Mouse (Mus musculus) stomach, embryonic 16.5 days (tissue): ENCODE results near the gene Ppp1r13b. TPM values are rescaled to one million over a fixed set of nuclear protein-coding genes. Genes with fewer than 3 reads are reported as not detected.

ENCODE experiments used
- ATAC-seq: fragments of 200-750 bp; cut with Nextera tagmentation; 2 replicates; pipeline ENCODE4 v1.8.0; 2017; ENCODE audit warnings: moderate number of reproducible peaks, moderate TSS enrichment; ENCODE audit not compliant: insufficient read depth, low FRiP score
- H3K27ac ChIP-seq: fragments of 300-500 bp; sonication (generic); 2 replicates; pipeline ENCODE4 v1.5.1; 2014; ENCODE audit warnings: low read length
- H3K27me3 ChIP-seq: fragments of 300-500 bp; sonication (generic); 2 replicates; pipeline ENCODE4 v1.6.1; 2014; ENCODE audit warnings: low read length, control low read depth, mixed read lengths; ENCODE audit not compliant: control insufficient read depth, insufficient read depth
- H3K36me3 ChIP-seq: fragments of 300-500 bp; sonication (generic); 2 replicates; pipeline ENCODE4 v1.6.1; 2014; ENCODE audit warnings: low read length; ENCODE audit not compliant: control insufficient read depth, insufficient read depth
- H3K4me1 ChIP-seq: fragments of 300-500 bp; sonication (generic); 2 replicates; pipeline ENCODE4 v1.6.1; 2014; ENCODE audit warnings: low read length, control low read depth, mixed read lengths; ENCODE audit not compliant: control insufficient read depth, insufficient read depth
- H3K4me2 ChIP-seq: fragments of 300-500 bp; sonication (generic); 2 replicates; pipeline ENCODE4 v1.6.1; 2014; ENCODE audit warnings: low read depth, low read length, mixed read lengths
- H3K4me3 ChIP-seq: fragments of 300-500 bp; sonication (generic); replicated peaks from 2 replicates; pipeline ENCODE4 v1.5.1; 2014; ENCODE audit warnings: mild to moderate bottlenecking, low read length
- H3K9ac ChIP-seq: fragments of 300-500 bp; sonication (generic); 2 replicates; pipeline ENCODE4 v1.6.1; 2014; ENCODE audit warnings: low read length
- H3K9me3 ChIP-seq: fragments of 300-500 bp; sonication (generic); replicated peaks from 2 replicates; pipeline ENCODE4 v1.6.1; 2016; ENCODE audit warnings: low read length, control low read depth; ENCODE audit not compliant: control insufficient read depth
- WGBS: fragments of 180-500 bp; shearing (Covaris S2); extraction: QIAGEN DNeasy Blood & Tissue Kit; methylation state at CpG from one replicate; pipeline ENCODE4 v1.1.7; 2014; 5-methylcytosine and 5-hydroxymethylcytosine counted together
- polyA plus RNA-seq: library from polyadenylated mRNA; unstranded; fragments of >200 nt; fragmentation: Nextera tagmentation; extraction: Ambion mirVana; gene quantifications from 2 replicates; pipeline ENCODE4 v1.2.1, GENCODE M21; 2015

Gene Ppp1r13b
- polyA plus RNA-seq, 1 experiment from 2014 or later: 8.3 TPM

DNA sequence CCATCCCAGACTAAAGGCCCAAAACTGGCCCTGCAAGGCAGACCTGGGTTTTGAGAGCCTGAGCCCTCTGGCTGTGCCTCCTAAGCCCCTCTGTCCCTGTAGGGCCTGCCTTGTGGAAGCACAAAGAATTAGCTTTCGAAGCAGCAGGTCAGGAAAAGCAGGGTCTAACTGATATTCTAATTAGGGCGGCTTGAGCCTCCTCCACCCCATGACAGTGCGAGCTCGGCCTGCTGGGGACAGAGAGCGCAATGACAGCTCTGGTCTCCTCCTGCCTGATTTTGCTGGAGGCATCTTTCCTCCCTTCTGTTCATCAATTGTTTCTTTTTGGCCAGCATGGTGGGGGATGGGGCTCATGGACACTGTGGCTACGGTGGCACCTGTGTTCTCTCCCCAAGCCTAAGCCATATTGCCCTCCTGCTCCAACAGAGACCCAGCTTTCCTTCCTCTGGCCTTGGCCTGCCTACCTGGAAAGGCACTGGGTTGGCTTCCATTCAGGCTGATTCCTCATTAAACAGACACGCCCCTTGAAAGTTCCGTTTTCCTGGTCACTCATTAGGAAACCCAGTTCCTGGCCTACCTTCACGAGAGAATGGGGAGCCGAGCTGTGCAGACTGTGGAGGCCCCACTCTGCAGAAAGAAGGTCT is 35.6 kb upstream of the Ppp1r13b start:
- Histone ChIP-seq H3K4me3 (0 out of 2 replicates have a peak overlapping the region, but pooled peaks have one; percentile 5), H3K9ac (peak overlapping the region; percentile 61), H3K27ac (peak overlapping the region; percentile 82), H3K36me3 (no peaks in the 10 kb centered on the region), H3K4me2 (peak overlapping the region; percentile 32), H3K4me1 (peaks cover 44% of the 10 kb centered on the region), H3K9me3 (no peaks in the 10 kb centered on the region), H3K27me3 (no peaks in the 10 kb centered on the region)
- 60% methylated on average over 10 of the region's 10 CpGs for WGBS
- ATAC-seq: no peak

DNA sequence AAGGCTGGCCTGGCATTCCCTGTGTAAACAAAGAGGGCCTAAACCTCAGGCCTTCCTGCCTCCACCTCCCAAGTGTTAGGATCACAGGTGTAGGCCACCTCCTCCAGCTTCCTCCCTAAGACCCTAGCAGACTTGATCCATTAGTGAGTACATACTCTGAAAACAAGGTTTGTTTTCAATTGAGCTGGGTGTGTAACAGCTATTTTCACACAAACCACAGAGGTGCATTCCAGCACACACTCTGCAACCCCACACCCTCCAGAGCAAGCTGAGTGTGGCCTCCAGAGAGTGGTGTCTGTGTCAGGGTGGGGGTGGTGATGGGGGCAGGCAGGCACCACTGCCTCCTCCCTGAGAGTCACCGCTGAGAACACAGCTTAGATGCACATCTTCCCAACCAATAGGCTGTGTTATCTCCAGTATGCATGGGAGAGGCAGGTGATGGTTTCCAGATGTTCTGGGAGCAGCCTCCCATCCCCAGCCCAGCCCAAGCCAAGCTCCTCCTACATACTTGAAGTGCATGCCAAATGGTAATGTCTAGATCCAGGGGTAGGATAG is 30.8 kb upstream of the Ppp1r13b start:
- H3K27me3 ChIP-seq: no peaks in the 10 kb centered on the region
- no peak overlapping the region for H3K4me3 ChIP-seq
- no peak overlapping the region for H3K4me2 ChIP-seq
- WGBS: 20% methylated on average over 1 of the region's 1 CpGs
- peak overlapping the region; percentile 94 for H3K27ac ChIP-seq
- peak overlapping the region; percentile 61; the same call in 1 of the 2 replicates for H3K9ac ChIP-seq
- no peaks in the 10 kb centered on the region for H3K9me3 ChIP-seq
- ATAC-seq: peak; percentile 26
- no peaks in the 10 kb centered on the region for H3K36me3 ChIP-seq
- H3K4me1 ChIP-seq: peaks cover 58% of the 10 kb centered on the region

DNA sequence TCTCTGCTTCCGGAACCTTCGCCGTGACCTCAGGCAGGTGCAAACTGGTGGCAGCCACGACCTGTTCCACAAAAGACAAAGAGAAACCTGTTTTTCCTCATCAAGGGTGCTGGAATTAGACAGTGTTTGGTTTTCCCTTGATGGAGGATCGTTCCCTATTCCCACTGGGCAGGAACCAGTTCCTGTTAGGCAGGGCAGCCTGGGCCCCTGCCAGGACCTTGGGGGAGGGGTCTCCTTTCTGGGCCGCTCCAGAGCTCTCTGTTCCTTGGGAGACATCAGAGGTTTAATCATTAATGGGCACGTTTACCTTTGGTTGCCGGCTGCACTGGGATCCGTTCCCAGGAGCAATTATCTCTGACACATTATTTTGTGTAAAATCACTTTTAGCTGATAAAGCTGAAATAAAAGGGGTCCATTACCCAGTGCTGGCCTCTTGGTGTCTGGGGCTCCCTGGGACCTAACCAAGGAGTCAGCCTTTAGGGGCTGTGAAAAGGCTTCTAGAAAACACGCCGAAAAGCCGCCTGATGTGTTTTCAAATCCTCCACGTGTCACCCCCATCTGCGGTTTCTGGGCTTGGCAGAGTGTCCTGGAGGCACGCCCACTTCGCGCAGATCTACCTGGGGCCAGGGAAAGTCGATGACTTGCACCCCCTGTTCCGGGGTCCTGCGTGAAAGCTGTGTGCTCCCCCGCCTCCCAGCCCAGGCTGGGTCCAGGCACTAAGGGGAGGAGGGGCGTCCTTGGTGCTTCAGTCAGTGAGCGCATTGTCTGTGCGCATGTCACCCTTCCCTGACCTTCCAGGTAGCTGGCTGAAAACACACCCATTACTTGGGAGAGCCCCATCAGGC is 29.0 kb upstream of the Ppp1r13b start:
- ATAC-seq: peak; percentile 91
- H3K4me3 ChIP-seq: no peak overlapping the region
- no peaks in the 10 kb centered on the region for H3K27me3 ChIP-seq
- H3K9me3 ChIP-seq: no peaks in the 10 kb centered on the region
- 24% methylated on average over 24 of the region's 24 CpGs for WGBS
- H3K27ac ChIP-seq: peak overlapping the region; percentile 94
- peak overlapping the region; percentile 61 for H3K9ac ChIP-seq
- H3K36me3 ChIP-seq: no peaks in the 10 kb centered on the region
- H3K4me1 ChIP-seq: peaks cover 65% of the 10 kb centered on the region
- H3K4me2 ChIP-seq: peak overlapping the region; percentile 45

DNA sequence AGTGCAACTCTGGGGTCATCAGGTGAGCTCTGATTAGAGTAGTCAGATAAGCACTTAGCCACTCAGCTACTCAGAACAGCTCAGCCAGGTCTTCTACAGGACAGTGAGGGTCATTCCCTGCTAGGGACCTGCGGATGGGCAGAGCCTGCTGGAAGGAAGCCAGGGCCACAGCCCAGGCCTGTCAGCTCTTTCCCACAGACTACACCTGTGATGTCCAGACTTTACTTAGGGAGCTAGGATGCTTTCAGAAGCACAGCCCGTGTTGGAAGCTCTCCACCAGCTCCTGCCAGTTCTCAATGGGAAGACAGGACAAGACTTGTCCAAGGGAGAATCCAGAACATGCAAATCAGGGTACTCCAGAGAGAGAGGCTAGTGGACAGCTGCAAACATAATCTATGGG is 26.1 kb upstream of the Ppp1r13b start:
- Histone ChIP-seq H3K27ac (peak overlapping the region; percentile 82), H3K4me3 (peak overlapping the region; percentile 19), H3K36me3 (no peaks in the 10 kb centered on the region), H3K27me3 (no peaks in the 10 kb centered on the region), H3K9me3 (no peaks in the 10 kb centered on the region), H3K4me1 (peaks cover 59% of the 10 kb centered on the region), H3K4me2 (peak overlapping the region; percentile 32), H3K9ac (peak overlapping the region; percentile 39; the same call in 1 of the 2 replicates)
- no peak for ATAC-seq
- WGBS: 48% methylated on average over 2 of the region's 2 CpGs

DNA sequence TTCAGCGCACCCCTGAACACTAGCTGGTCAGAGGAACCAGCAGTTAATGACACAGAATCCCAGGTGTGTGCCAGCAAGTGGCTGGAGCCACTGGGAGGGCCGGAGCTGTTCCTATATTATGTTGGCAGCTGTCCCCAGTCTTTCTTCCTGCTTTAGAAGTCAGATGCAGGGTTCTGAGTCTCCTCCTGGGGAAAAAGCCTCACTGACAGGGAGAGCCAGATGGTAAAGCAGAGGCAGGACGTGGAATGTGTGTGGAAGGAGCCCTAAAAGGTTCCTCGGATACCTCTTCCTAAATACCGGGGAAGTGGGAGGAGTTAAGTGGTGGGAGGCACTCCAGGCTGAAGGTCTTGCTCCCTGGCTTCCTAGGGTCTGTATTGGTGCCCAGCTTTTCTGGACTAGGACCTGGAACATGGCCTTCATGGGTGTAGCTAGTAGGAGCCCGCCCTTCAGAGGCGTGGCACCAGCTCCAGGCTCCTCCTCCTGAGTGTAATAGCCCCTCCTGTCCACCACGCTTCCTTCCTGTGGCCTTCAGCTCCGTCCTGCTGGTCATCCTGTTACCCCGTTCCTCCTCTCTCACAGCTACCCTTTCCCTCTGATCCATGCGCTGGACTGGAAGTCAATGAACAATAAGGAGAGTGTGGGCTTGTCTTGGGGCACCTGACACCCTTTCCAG is 25.3 kb upstream of the Ppp1r13b start:
- 47% methylated on average over 11 of the region's 11 CpGs for WGBS
- peak overlapping the region; percentile 82 for H3K27ac ChIP-seq
- ATAC-seq: peak; percentile 50
- H3K4me2 ChIP-seq: peak overlapping the region; percentile 32
- H3K4me1 ChIP-seq: peaks cover 53% of the 10 kb centered on the region
- H3K4me3 ChIP-seq: peak overlapping the region; percentile 19
- H3K9ac ChIP-seq: peak overlapping the region; percentile 39
- no peaks in the 10 kb centered on the region for H3K36me3 ChIP-seq
- no peaks in the 10 kb centered on the region for H3K27me3 ChIP-seq
- no peaks in the 10 kb centered on the region for H3K9me3 ChIP-seq

DNA sequence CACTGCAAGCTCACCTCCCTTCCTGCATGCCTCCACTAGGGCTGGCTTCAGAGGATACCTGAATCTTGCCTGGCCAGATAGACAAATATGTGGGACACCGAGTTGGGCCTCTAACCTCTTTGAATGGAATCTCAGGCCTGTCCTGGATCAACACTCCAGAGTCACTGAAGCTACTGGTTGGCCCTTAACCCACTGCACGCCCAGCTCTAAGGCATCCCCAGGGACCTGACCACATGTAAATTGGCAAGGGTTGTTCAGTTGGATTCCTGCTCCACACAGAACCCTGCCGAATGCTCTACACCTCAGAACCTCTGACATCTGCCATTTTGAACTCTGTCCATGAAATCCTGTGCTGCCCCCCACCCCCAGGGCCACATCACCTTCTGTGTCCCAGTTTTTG is 24.6 kb upstream of the Ppp1r13b start:
- 61% methylated on average over 3 of the region's 3 CpGs for WGBS
- Histone ChIP-seq H3K27ac (peak overlapping the region; percentile 82; the same call in 1 of the 2 replicates), H3K4me3 (no peak overlapping the region), H3K9ac (no peak overlapping the region), H3K4me2 (no peak overlapping the region), H3K27me3 (no peaks in the 10 kb centered on the region), H3K9me3 (no peaks in the 10 kb centered on the region), H3K36me3 (no peaks in the 10 kb centered on the region), H3K4me1 (peaks cover 52% of the 10 kb centered on the region)
- no peak for ATAC-seq

DNA sequence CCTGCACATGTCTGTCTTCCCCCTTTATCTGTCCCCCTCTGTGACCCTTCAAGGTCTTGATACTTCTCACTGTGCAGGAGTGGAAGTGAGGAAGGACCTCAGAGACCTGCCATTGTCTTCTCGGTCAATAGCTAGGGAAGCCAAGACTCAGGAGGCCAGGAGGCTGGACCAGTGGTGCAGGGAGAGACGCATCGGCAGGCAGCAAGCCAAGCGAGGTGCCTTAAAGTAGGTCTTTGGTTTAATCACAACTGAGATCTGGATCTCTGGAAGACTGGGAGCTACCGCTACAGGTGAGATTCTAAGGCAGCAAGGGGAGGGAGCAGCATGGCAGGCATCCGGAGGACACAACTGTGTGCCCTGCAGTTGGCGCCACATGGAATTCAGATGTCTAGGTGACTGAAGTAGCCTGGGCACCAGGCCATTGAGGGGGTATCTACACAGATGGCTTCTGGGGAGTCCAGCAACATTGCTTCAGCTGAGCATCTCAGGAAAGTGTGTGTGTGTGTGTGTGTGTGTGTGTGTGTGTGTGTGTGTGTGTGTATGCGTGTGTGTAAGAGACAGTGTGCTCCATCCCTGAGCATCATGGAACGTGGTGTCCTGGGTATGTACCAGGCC is 23.6 kb upstream of the Ppp1r13b start:
- Histone ChIP-seq H3K4me3 (no peak overlapping the region), H3K4me1 (peaks cover 50% of the 10 kb centered on the region), H3K9ac (no peak overlapping the region), H3K27me3 (no peaks in the 10 kb centered on the region), H3K36me3 (no peaks in the 10 kb centered on the region), H3K9me3 (no peaks in the 10 kb centered on the region), H3K4me2 (no peak overlapping the region), H3K27ac (no peak overlapping the region)
- WGBS: 88% methylated on average over 9 of the region's 9 CpGs
- no peak for ATAC-seq

DNA sequence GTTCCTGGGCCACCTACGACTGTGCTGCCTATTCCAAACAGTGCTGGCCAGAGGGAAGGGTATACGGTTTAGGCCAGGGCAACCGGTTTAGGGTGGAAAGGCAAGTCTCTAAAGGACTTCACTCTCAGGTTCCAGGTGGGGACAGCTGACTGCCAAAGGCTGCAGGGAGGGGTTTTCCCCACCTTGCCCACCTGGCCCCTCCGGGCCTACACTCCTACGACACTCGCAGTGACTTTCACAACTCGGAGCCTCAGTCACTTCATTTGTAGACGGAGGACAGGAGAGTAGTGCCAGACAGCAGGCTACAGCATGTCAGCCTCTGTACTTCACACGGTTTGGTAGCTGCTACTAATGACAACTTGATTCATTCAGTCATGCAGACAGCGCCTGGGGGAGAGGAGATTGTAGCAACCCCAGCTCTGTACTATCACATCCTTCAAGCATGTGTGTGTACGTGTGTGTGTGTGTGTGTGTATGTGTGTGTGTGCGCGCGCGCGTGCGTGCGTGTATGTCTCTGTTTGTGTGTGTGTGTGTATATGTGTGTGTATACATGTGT is 20.6 kb upstream of the Ppp1r13b start:
- Histone ChIP-seq H3K9ac (0 out of 2 replicates have a peak overlapping the region, but pooled peaks have one; percentile 23), H3K27ac (peak overlapping the region; percentile 73), H3K27me3 (no peaks in the 10 kb centered on the region), H3K4me3 (no peak overlapping the region), H3K4me1 (peaks cover 32% of the 10 kb centered on the region), H3K36me3 (no peaks in the 10 kb centered on the region), H3K4me2 (no peak overlapping the region), H3K9me3 (no peaks in the 10 kb centered on the region)
- no peak for ATAC-seq
- 74% methylated on average over 18 of the region's 18 CpGs for WGBS
